Mouse (Mus musculus) heart, embryonic 11.5 days (tissue): ENCODE measurements around the gene Isg20. TPM values are rescaled to one million over a fixed set of nuclear protein-coding genes. Genes with fewer than 3 reads are reported as not detected.

Experiments
- ATAC-seq: fragments of 200-750 bp; cut with Nextera tagmentation; replicated peaks from 2 replicates; pipeline ENCODE4 v1.8.0; 2017; ENCODE audit warnings: moderate library complexity; ENCODE audit not compliant: insufficient number of reproducible peaks, low FRiP score, low TSS enrichment
- H3K27ac ChIP-seq: fragments of 300-500 bp; sonication (generic); 2 replicates; pipeline ENCODE4 v1.5.1; 2014; ENCODE audit warnings: mild to moderate bottlenecking, low read depth, low read length
- H3K27me3 ChIP-seq: fragments of 300-500 bp; sonication (generic); 2 replicates; pipeline ENCODE4 v1.6.1; 2014; ENCODE audit warnings: mild to moderate bottlenecking, low read length, mixed read lengths; ENCODE audit not compliant: control insufficient read depth, insufficient read depth
- H3K36me3 ChIP-seq: fragments of 300-500 bp; sonication (generic); 2 replicates; pipeline ENCODE4 v1.6.1; 2014; ENCODE audit warnings: mild to moderate bottlenecking, low read length, moderate library complexity, mixed read lengths; ENCODE audit not compliant: control insufficient read depth, insufficient read depth
- H3K4me1 ChIP-seq: fragments of 300-500 bp; sonication (generic); 2 replicates; pipeline ENCODE4 v1.6.1; 2014; ENCODE audit warnings: low read length; ENCODE audit not compliant: control insufficient read depth, insufficient read depth
- H3K4me2 ChIP-seq: fragments of 300-500 bp; sonication (generic); 2 replicates; pipeline ENCODE4 v1.6.1; 2014; ENCODE audit warnings: mild to moderate bottlenecking, moderate library complexity
- H3K4me3 ChIP-seq: fragments of 300-500 bp; sonication (generic); 2 replicates; pipeline ENCODE4 v1.5.1; 2014; ENCODE audit warnings: low read depth, low read length
- H3K9ac ChIP-seq: fragments of 300-500 bp; sonication (generic); 2 replicates; pipeline ENCODE4 v1.6.1; 2014; ENCODE audit warnings: mild to moderate bottlenecking, low read depth, low read length, moderate library complexity
- H3K9me3 ChIP-seq: fragments of 300-500 bp; sonication (generic); replicated peaks from 2 replicates; pipeline ENCODE4 v1.6.1; 2016; ENCODE audit warnings: low read length; ENCODE audit not compliant: control insufficient read depth
- WGBS: fragments of 180-500 bp; shearing (Covaris S2); extraction: QIAGEN DNeasy Blood & Tissue Kit; methylation state at CpG from one replicate; pipeline ENCODE4 v1.1.7; 2014; ENCODE audit not compliant: insufficient replicate concordance; 5-methylcytosine and 5-hydroxymethylcytosine counted together
- polyA plus RNA-seq: library from polyadenylated mRNA; unstranded; fragments of >200 nt; fragmentation: Nextera tagmentation; extraction: Ambion mirVana; gene quantifications from 2 replicates; pipeline ENCODE4 v1.2.1, GENCODE M21; 2014

Isg20 gene
- 0.54 and 1.2 TPM in 2 replicates for polyA plus RNA-seq

GRCm38 (mm10) chr7:78912974-78913474 lies at the start of gene Isg20:
TSS of gene Isg20 (plus strand) at chr7:78913424.
- Histone ChIP-seq H3K27ac (no peak within 1 kb of the TSS), H3K4me1 (peaks cover 4% of the 10 kb centered on the region; the same call in 1 of the 2 replicates), H3K36me3 (no peaks in the 10 kb centered on the region), H3K4me2 (peak within 1 kb of the TSS; percentile 67), H3K27me3 (no peaks in the 10 kb centered on the region), H3K9me3 (no peaks in the 10 kb centered on the region), H3K9ac (peak within 1 kb of the TSS; percentile 39; the same call in 1 of the 2 replicates), H3K4me3 (peak within 1 kb of the TSS; percentile 13)
- no peak for ATAC-seq
- 65% methylated on average over 5 of the region's 5 CpGs for WGBS

GRCm38 (mm10) chr7:78863796-78864445 lies 49.3 kb upstream of the Isg20 start:
- no peaks in the 10 kb centered on the region for H3K9me3 ChIP-seq
- no peak for ATAC-seq
- no peaks in the 10 kb centered on the region for H3K4me1 ChIP-seq
- no peak overlapping the region for H3K4me2 ChIP-seq
- no peak overlapping the region for H3K4me3 ChIP-seq
- 66% methylated on average over 7 of the region's 7 CpGs for WGBS
- H3K27me3 ChIP-seq, result peaks cover 2% of the 10 kb centered on the region; the same call in 1 of the 2 replicates
- no peak overlapping the region for H3K9ac ChIP-seq
- H3K27ac ChIP-seq, result no peak overlapping the region
- no peaks in the 10 kb centered on the region for H3K36me3 ChIP-seq

GRCm38 (mm10) chr7:78864446-78864802 lies 48.8 kb upstream of the Isg20 start:
- Histone ChIP-seq H3K27me3 (no peaks in the 10 kb centered on the region), H3K4me2 (no peak overlapping the region), H3K4me1 (no peaks in the 10 kb centered on the region), H3K9me3 (no peaks in the 10 kb centered on the region), H3K36me3 (no peaks in the 10 kb centered on the region), H3K27ac (no peak overlapping the region), H3K9ac (no peak overlapping the region), H3K4me3 (no peak overlapping the region)
- 39% methylated on average over 4 of the region's 4 CpGs for WGBS
- ATAC-seq, result no peak

- H3K4me1 ChIP-seq, result no peaks in the 10 kb centered on the region
- H3K36me3 ChIP-seq, result no peaks in the 10 kb centered on the region
- H3K27me3 ChIP-seq, result no peaks in the 10 kb centered on the region
- no peak overlapping the region for H3K27ac ChIP-seq
- H3K4me3 ChIP-seq, result no peak overlapping the region
- 39% methylated on average over 12 of the region's 12 CpGs for WGBS
- no peak overlapping the region for H3K9ac ChIP-seq
- ATAC-seq, result no peak
- no peaks in the 10 kb centered on the region for H3K9me3 ChIP-seq
- no peak overlapping the region for H3K4me2 ChIP-seq
Observed at GRCm38 (mm10) chr7:78865212-78865949, 47.8 kb upstream of the Isg20 start.

- 61% methylated on average over 5 of the region's 5 CpGs for WGBS
- no peak for ATAC-seq
- no peak overlapping the region for H3K4me2 ChIP-seq
Observed at GRCm38 (mm10) chr7:78868731-78869130, 44.5 kb upstream of the Isg20 start.

GRCm38 (mm10) chr7:78872366-78872765 lies 40.9 kb upstream of the Isg20 start:
- WGBS, result 80% methylated on average over 6 of the region's 6 CpGs
- Histone ChIP-seq H3K9ac (no peak overlapping the region), H3K4me2 (no peak overlapping the region), H3K4me3 (no peak overlapping the region), H3K9me3 (no peaks in the 10 kb centered on the region), H3K27me3 (no peaks in the 10 kb centered on the region), H3K36me3 (no peaks in the 10 kb centered on the region), H3K4me1 (no peaks in the 10 kb centered on the region), H3K27ac (no peak overlapping the region)
- no peak for ATAC-seq

More at GRCm38 (mm10) chr7:78868731-78869130, 44.5 kb upstream of the Isg20 start:
- H3K9me3 ChIP-seq, result no peaks in the 10 kb centered on the region
- no peaks in the 10 kb centered on the region for H3K4me1 ChIP-seq
- H3K9ac ChIP-seq, result no peak overlapping the region
- H3K27me3 ChIP-seq, result no peaks in the 10 kb centered on the region
- H3K36me3 ChIP-seq, result no peaks in the 10 kb centered on the region
- no peak overlapping the region for H3K4me3 ChIP-seq
- H3K27ac ChIP-seq, result no peak overlapping the region

- Histone ChIP-seq H3K36me3 (no peaks in the 10 kb centered on the region), H3K27me3 (no peaks in the 10 kb centered on the region), H3K4me1 (no peaks in the 10 kb centered on the region), H3K4me2 (no peak overlapping the region), H3K27ac (no peak overlapping the region), H3K9ac (no peak overlapping the region), H3K4me3 (no peak overlapping the region), H3K9me3 (no peaks in the 10 kb centered on the region)
- 60% methylated on average over 5 of the region's 5 CpGs for WGBS
- no peak for ATAC-seq
Observed at GRCm38 (mm10) chr7:78872831-78873230, 40.4 kb upstream of the Isg20 start.

- WGBS, result 20% methylated on average over 16 of the region's 16 CpGs
- Histone ChIP-seq H3K4me1 (peaks cover 5% of the 10 kb centered on the region), H3K9me3 (no peaks in the 10 kb centered on the region), H3K4me3 (peak overlapping the region; percentile 18; the same call in 1 of the 2 replicates), H3K4me2 (peak overlapping the region; percentile 47), H3K27ac (no peak overlapping the region), H3K36me3 (no peaks in the 10 kb centered on the region), H3K9ac (no peak overlapping the region), H3K27me3 (peaks cover 56% of the 10 kb centered on the region)
- no peak for ATAC-seq
Observed at GRCm38 (mm10) chr7:78881607-78882468, 31.4 kb upstream of the Isg20 start.
